Mouse (Mus musculus): ENCODE results near the gene Cfap157.

Gene Cfap157

GRCm38 (mm10) chr2:32784048-32784681 lies at the start of gene Cfap157:
Gene Cfap157 (minus strand): TSS chr2:32784428.
- DNase-seq: no peak

- no peak for DNase-seq
Measured at GRCm38 (mm10) chr2:32828979-32829676, 44.9 kb upstream of the Cfap157 start.

DNA sequence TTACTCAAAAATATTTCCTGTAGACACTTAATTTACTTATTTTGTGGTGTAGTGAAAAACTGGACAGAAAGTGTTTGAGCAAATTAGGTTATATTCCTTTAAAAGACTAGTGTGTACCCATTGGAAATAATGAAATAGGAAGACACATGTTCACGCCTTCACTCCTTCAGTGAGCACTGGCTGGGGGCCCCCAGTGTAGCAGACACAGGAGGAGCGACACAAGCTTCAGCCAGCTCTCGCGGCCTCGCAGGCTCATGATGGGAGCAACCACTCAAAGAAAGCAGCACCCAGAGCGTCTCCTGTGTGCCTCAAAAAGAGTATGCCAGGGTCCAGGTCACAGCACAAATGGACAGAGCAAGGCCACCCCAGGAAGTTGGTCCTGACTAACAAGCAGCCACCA lies 41.6 kb upstream of the Cfap157 start:
- no peak for DNase-seq

GRCm38 (mm10) chr2:32824778-32825177 lies 40.5 kb upstream of the Cfap157 start:
- DNase-seq: no peak

- DNase-seq: no peak
Measured at GRCm38 (mm10) chr2:32824181-32824580, 40.0 kb upstream of the Cfap157 start.

DNA sequence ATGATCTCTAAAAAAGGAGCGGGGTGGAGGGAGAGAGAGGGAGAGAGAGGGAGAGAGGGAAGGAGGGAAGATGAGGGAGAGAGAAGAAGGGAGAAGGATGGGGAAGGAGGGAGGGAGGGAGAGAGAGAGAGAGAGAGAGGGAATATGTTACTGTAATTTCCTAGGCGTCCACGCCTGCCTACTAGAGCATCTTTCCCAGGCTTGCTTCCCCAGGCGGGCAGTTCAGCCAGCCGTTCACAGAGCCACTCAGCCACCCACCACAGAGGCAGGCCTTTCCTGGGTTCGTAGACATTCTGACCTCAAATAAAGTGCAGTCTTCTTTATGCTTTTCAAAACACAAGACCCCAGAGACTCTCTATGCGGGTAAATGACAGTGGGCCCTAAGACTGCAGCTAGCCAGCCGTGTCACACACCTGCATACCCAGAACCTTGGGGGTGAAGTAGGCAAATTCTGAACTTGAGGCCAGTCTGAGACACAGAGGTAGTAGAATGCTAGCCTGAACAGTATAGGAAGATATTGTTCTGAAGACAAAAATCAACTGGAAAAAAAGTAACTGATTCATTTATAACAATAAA lies 39.4 kb upstream of the Cfap157 start:
- no peak for DNase-seq

DNA sequence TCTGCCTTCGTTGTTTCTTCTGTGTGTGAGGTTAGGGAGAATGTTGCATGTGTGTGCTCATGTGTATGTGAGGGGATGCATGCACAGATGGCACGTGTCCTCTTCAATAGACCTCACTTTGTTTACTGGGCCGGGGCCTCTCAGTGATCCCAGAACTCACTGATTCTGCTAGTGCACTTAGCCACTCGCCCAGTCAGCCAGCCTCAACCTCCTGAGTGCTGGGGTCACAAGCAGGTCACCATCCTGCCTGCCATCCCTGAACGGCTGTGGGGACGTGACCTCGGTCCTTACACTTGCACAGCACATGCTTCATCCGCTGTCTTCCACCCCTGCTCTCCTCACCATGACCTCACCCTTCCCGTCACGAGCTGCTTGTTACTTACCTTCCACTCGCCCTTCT lies 38.9 kb upstream of the Cfap157 start:
- no peak for DNase-seq

DNA sequence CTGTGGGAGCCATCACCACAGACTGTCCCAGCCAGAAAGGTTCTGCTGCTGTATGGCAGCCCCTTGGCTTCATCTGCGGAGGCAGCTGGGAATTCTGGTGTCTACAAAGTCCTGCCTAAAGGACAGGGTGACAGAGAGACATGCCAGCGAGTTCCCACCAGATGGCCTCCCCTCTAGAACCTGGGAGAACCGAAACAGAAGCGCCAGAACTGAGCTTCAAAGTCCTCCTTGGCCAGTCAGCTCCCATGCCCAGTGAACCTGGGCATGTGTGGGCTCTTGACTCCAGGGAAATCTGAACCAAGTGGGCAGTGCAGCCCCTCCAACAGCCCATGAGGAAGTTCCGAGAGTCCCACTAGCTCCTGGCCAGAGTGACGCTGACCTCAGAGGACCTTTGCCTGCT lies 38.4 kb upstream of the Cfap157 start:
- no peak for DNase-seq

- peak in 1 of 2 experiments; percentile 18 for DNase-seq
Measured at GRCm38 (mm10) chr2:32821041-32821802, 37.0 kb upstream of the Cfap157 start.

DNA sequence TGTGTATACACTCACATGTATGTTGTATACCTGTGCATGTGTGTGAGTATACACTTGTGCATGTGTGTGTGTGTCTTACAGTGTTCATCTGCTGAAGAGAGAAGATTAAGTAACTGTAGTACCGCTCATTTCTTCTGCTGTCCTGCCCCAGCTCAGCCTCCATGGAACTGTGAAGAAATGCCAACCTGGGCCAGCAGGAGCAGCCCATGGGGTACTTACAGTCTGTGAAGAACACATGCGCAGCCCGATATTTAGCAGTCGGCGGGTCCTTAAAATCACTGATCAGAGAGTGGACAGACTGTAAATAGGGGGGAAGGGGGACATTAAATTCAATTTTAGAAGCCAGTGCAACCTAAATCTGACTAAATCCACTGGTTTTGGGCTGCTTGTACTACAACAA lies 34.0 kb upstream of the Cfap157 start:
- no peak for DNase-seq

- no peak for DNase-seq
Measured at GRCm38 (mm10) chr2:32817589-32817988, 33.4 kb upstream of the Cfap157 start.

DNA sequence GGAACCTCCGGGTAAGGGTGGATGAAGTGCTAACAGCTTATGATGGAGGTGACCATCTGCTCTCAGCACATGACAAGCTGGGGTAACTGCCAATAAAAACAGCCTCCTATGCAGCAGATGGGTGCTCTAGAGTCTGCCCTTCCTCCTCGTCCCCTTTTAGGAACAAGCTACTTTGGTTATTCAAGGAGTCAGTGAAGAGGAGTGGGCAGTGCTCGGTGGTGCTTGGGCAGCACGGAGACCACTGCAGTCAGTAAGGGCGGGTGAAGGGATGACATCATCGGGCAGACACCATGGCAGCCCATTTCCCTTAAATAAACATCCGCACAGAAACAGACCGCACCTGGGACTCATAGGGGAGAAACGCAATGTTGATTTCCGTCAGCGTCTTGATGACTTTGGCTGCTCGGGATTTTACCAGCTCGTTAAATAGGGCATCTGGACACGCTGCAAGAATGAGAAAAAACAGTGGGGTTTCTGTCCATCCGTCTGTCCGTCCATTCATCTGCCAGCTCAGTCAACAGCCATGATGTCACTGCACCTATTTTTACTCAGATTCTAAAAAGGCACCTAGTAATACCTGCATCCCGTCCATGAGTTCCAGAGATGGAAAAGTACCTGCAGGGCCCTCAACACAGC lies 32.8 kb upstream of the Cfap157 start:
- no peak for DNase-seq

- DNase-seq: no peak
Measured at GRCm38 (mm10) chr2:32816497-32816896, 32.3 kb upstream of the Cfap157 start.

DNA sequence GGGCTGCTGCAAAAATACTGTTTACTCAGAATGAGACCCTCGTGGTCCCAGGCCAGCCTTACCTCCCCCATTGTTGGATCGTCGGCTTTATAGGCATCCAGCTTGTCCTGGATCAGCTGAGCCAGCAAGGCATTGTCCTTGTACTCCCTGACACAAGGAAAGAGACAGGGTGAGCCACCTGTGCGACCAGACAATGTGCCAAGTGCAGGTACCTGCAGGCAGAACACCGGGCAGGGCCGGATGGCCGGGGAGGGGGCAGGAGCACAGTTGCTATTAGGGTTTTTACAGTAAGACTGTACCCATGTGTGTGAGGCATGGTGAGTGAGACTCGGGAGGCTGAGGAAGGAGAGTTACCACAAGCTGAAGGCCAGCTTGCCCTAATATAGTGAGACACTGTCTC lies 27.7 kb upstream of the Cfap157 start:
- DNase-seq: no peak

DNA sequence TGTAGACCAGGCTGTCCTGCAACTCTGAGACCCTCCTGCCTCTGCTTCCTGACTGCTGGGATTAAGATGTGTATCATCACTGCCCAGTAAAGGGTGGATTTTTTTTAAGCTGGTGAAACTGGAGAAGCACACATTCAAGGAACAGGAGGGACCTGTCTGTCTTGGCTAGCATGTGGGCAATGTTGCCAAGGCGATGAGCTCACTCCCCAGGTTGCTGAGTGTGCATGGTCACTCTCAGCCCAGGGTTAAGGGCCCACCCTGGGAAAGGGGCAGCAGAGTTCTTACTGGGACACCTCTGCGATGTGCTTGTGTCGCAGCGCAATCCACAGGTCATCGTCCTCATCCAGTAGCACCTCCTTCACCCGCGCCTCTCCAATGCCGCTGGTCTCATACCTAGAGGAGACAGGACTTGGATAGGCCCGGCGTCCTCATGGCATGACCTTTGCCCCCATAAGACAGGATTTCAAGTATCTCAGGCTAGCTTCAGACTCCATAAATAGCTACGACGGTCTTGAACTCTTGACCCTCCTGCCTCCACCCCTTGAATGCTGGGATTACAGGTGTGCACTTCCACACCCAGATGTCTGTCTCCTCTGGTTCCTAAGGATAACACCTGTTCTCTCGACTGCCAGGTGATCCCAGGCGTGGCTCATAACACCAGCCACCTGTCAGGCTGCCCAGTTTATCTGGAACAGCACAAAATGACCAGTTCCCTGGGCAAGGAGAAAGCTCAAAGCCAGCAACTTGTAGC lies 24.8 kb upstream of the Cfap157 start:
- DNase-seq: no peak

DNA sequence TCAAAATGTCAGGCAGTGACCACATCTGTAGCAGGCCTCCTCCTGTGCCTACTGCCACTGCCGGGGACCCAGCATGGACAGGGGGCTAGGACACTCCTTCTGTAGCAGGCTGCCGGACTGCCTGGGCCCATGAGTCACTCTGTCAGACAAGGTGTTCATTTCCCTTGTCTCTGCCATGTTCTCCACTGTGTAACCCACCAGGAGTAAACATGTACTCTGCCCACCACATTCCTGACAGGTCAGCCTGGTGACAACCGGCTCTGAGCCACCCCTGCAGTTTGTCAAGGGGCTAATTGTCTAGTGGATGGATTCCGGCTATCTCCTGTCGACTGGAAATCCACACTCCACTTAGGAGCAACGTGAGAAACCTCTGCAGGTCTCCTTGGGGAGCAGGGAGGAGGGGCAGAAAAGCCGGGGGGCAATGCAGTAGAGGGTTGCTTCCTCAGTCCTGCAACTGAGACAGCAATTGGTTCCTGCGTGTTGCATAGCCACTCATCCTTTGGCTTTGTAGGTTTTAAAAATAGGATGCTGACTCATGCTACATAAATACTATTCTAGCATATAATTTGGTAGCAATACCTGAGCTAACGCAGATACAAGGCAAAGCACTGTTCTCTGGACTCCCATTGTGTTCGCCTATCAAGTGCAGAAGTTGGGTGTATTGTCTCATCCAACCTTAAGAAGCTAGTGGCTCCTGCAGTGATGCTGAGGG lies 14.2 kb upstream of the Cfap157 start:
- no peak for DNase-seq

GRCm38 (mm10) chr2:32795748-32796418 lies 11.7 kb upstream of the Cfap157 start:
- DNase-seq: no peak

DNA sequence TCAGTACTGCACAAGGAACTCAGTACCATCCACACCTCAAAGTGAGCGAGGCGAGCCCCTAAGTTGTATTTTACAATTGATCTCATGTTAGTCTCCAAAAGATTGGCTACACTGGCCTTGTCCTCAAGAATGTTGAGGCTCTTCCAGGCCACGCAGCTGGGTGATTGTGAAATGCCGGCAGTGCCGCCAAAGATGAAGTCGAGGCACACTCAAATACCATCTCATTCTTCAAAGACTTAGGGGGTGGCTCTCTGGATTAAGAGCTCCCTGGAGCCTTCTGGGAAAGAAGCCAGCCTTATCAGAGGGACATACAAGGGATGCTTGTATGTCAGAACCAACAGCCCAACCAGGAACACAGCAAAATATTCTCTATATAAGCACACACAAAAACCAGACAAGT lies 7.1 kb upstream of the Cfap157 start:
- no peak for DNase-seq

GRCm38 (mm10) chr2:32788581-32788980 lies 4.4 kb upstream of the Cfap157 start:
- DNase-seq: no peak

DNA sequence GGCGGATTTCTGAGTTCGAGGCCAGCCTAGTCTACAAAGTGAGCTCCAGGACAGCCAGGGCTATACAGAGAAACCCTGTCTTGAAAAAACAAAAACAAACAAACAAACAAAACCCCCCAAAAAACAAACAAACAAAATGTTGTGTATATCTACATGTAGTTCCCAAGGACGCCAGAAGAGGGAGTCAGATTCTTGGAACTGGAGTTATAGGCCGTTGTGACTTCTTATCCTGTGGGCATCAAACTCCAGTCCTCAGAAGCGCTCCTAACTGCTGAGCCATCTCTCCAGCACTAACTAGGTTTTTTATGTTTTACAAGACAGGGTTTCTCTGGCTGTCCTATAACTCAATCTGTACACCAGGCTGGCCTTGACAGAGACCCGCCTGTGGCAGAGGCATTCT lies 2.9 kb upstream of the Cfap157 start:
- no peak for DNase-seq

DNA sequence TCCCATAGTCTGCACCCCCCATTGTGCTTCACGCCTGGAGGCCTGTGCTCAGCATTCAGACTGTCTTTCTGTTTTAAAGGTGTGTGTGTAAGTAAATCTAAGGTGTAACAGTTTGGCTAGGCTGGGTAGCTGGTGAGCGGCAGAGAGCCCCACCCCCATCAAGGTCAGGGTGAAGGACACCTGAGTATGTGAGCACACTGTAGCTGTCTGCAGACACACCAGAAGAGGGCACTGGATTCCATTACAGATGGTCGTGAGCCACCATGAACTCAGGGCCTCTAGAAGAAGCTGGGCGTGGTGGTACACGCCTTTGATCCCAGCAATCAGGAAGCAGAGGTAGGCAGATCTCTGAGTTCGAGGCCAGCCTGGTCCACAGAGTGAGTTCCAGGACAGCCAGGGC lies 2.5 kb downstream of the Cfap157 start:
- DNase-seq: no peak

All from thymus, adult 18-20 months (tissue).